Mouse (Mus musculus): ENCODE measurements around the gene Fosb. TPM values are rescaled to one million over a fixed set of nuclear protein-coding genes. Genes with fewer than 3 reads are reported as not detected.

The Fosb gene
- total and polyA plus RNA-seq, 2 experiments = 0.06 to 0.09 TPM

DNA sequence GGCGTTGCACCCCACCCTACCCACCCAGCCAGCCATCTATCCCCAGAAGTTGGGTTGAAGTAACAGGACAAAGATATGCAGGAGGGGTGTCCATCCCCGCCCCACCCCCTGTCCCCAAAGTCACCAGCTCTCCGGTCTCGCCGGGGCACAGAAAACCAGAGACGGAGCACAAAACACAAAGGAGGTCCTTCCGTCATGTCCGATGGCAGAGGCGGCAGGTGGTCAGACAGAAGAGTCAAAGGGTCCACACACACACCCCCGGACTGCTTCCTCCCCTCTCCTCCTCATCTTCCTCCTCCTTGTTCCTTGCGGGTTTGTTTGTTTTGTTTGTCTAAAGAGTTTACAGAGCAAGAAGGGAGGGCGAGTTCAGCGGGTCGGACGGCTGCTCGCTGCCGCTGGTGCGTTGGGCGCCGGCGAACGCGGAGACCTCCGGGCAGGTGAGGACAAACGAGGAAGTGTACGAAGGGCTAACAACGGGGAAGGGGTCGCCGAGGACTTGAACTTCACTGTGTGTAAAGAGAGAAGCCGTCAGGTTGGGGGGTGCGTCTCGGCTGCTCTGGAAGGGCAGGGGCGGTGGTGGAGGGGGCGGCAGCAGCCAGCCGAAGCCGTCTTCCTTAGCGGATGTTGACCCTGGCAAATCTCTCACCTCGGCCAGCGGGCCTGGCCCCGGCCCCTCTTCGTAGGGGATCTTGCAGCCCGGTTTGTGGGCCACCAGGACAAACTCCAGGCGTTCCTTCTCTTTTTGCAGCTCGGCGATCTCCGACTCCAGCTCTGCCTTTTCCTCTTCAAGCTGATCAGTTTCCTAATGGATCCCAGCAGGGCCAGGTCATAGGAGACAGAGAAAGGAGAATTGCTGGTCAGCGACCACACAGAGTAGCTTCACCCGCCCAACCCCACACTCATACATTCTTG, 5.1 kb downstream of the Fosb start:
- Histone ChIP-seq H3K4me1 (ENCODE audit: control insufficient read depth, insufficient read depth, low read length) (no peaks in the 10 kb centered on the region), H3K36me3 (ENCODE audit: control insufficient read depth, insufficient read depth, low read length) (no peaks in the 10 kb centered on the region), H3K9ac (ENCODE audit: low read depth, low read length) (no peak overlapping the region), H3K27me3 (ENCODE audit: control insufficient read depth, insufficient read depth, low read length) (no peaks in the 10 kb centered on the region), H3K4me3 (ENCODE audit: insufficient read depth, low read depth, low read length) (0 out of 2 replicates have a peak overlapping the region, but pooled peaks have one; percentile 3), H3K27ac (replicated peaks; ENCODE audit: insufficient read depth, low read depth, low read length) (no peak overlapping the region), H3K79me2 (ENCODE audit: control insufficient read depth, insufficient read depth, low read length) (no peaks in the 10 kb centered on the region)
- WGBS = 9% methylated on average over 48 of the region's 48 CpGs
- DNase-seq (ENCODE audit: extremely low read depth, low read depth, low spot score) = no peak
- no peak for TF ChIP-seq CTCF (IDR thresholded peaks at IDR 0.05; ENCODE audit: low read depth, low read length)
- TF ChIP-seq POLR2A (IDR thresholded peaks at IDR 0.05; ENCODE audit: extremely low read depth, insufficient read depth, low read length) = no peak

DNA sequence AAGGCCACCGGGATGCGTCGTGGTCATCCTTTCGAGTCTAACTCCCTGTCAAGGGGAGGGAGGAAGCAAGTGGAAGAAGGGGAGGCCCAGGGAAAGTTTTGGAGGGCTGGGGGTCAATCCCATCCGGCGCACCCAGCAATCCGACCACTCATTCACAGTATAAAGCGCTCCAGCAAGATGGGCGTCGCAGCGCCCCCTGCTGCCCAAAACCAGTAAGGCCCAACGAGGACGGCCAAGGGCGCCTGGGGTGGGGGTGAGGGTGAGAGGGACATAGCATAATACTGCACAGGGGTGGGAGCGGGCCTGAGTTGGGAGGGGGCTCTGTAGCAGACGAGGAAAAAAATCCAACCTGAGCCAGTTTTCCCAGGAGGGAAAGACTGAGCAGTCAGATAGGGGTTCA, 6.1 kb downstream of the Fosb start:
- no peak for DNase-seq (ENCODE audit: extremely low read depth, low read depth, low spot score)
- no peak for TF ChIP-seq POLR2A (IDR thresholded peaks at IDR 0.05; ENCODE audit: extremely low read depth, insufficient read depth, low read length)
- peak; percentile 88 for TF ChIP-seq CTCF (IDR thresholded peaks at IDR 0.05; ENCODE audit: low read depth, low read length)
- no peaks in the 10 kb centered on the region for H3K4me1 ChIP-seq (ENCODE audit: control insufficient read depth, insufficient read depth, low read length)
- no peaks in the 10 kb centered on the region for H3K79me2 ChIP-seq (ENCODE audit: control insufficient read depth, insufficient read depth, low read length)
- WGBS = 6% methylated on average over 16 of the region's 16 CpGs
- H3K4me3 ChIP-seq (ENCODE audit: insufficient read depth, low read depth, low read length) = no peak overlapping the region; the same call in 1 of the 2 replicates
- 0 out of 2 replicates have a peak overlapping the region, but pooled peaks have one; percentile 29 for H3K9ac ChIP-seq (ENCODE audit: low read depth, low read length)
- H3K27me3 ChIP-seq (ENCODE audit: control insufficient read depth, insufficient read depth, low read length) = no peaks in the 10 kb centered on the region
- H3K36me3 ChIP-seq (ENCODE audit: control insufficient read depth, insufficient read depth, low read length) = no peaks in the 10 kb centered on the region
- no peak overlapping the region for H3K27ac ChIP-seq (replicated peaks; ENCODE audit: insufficient read depth, low read depth, low read length)

GRCm38 (mm10) chr7:19303046-19303305, 6.9 kb downstream of the Fosb start:
- Histone ChIP-seq H3K4me3 (ENCODE audit: insufficient read depth, low read depth, low read length) (no peak overlapping the region), H3K27ac (replicated peaks; ENCODE audit: insufficient read depth, low read depth, low read length) (no peak overlapping the region), H3K4me1 (ENCODE audit: control insufficient read depth, insufficient read depth, low read length) (no peaks in the 10 kb centered on the region), H3K27me3 (ENCODE audit: control insufficient read depth, insufficient read depth, low read length) (no peaks in the 10 kb centered on the region), H3K79me2 (ENCODE audit: control insufficient read depth, insufficient read depth, low read length) (no peaks in the 10 kb centered on the region), H3K36me3 (ENCODE audit: control insufficient read depth, insufficient read depth, low read length) (no peaks in the 10 kb centered on the region), H3K9ac (ENCODE audit: low read depth, low read length) (no peak overlapping the region)
- TF ChIP-seq POLR2A (IDR thresholded peaks at IDR 0.05; ENCODE audit: extremely low read depth, insufficient read depth, low read length) (no peak), CTCF (IDR thresholded peaks at IDR 0.05; ENCODE audit: low read depth, low read length) (no peak)
- 83% methylated on average over 12 of the region's 12 CpGs for WGBS
- no peak for DNase-seq (ENCODE audit: extremely low read depth, low read depth, low spot score)

DNA sequence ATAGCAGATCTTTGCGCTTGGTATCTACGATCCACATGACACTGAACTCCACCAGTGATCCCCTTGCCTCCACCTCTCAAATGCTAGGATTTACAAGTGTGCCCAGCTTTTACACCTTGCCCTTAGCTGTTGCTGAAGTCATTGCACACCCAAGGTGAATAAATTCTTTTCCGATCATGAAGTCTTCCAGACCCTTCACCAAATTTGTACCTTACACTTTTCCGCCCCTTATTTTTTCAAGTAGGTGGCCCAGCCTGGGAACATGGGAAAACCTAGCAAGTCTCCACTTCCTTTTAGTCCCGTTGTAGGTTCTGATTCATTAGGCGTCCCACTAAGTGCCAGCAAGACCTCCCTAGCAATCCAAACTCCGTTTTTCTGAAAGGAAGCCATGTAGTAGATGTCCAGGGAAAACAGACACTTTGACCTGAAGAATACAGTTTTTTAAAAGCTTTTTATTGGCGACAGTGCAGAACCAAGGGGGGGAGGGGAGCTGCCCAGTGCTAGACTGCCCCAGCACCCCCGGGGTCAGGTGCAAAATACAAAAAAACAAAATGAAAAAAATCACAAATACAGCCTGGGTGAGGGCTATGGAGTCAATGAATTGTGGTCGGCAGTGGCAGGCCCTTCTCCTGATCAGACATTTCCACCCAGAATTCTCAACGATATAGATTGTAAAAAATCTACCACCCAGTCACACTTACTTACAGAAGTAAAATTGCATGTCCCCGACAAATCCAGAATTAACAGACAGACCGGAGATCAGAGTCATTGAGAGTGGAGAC, 7.4 kb downstream of the Fosb start:
- Histone ChIP-seq H3K27ac (replicated peaks; ENCODE audit: insufficient read depth, low read depth, low read length) (no peak overlapping the region), H3K36me3 (ENCODE audit: control insufficient read depth, insufficient read depth, low read length) (no peaks in the 10 kb centered on the region), H3K4me1 (ENCODE audit: control insufficient read depth, insufficient read depth, low read length) (no peaks in the 10 kb centered on the region), H3K9ac (ENCODE audit: low read depth, low read length) (no peak overlapping the region), H3K79me2 (ENCODE audit: control insufficient read depth, insufficient read depth, low read length) (no peaks in the 10 kb centered on the region), H3K27me3 (ENCODE audit: control insufficient read depth, insufficient read depth, low read length) (no peaks in the 10 kb centered on the region), H3K4me3 (ENCODE audit: insufficient read depth, low read depth, low read length) (no peak overlapping the region)
- TF ChIP-seq POLR2A (IDR thresholded peaks at IDR 0.05; ENCODE audit: extremely low read depth, insufficient read depth, low read length) (no peak), CTCF (IDR thresholded peaks at IDR 0.05; ENCODE audit: low read depth, low read length) (no peak)
- 50% methylated on average over 13 of the region's 13 CpGs for WGBS
- no peak for DNase-seq (ENCODE audit: extremely low read depth, low read depth, low spot score)

GRCm38 (mm10) chr7:19301461-19302263, 8.2 kb downstream of the Fosb start:
- no peak overlapping the region for H3K4me3 ChIP-seq (ENCODE audit: insufficient read depth, low read depth, low read length)
- no peaks in the 10 kb centered on the region for H3K4me1 ChIP-seq (ENCODE audit: control insufficient read depth, insufficient read depth, low read length)
- no peak for DNase-seq (ENCODE audit: extremely low read depth, low read depth, low spot score)
- TF ChIP-seq CTCF (IDR thresholded peaks at IDR 0.05; ENCODE audit: low read depth, low read length) (no peak), POLR2A (IDR thresholded peaks at IDR 0.05; ENCODE audit: extremely low read depth, insufficient read depth, low read length) (no peak)
- WGBS = 12% methylated on average over 16 of the region's 16 CpGs
- no peaks in the 10 kb centered on the region for H3K27me3 ChIP-seq (ENCODE audit: control insufficient read depth, insufficient read depth, low read length)
- H3K27ac ChIP-seq (replicated peaks; ENCODE audit: insufficient read depth, low read depth, low read length) = no peak overlapping the region
- no peak overlapping the region for H3K9ac ChIP-seq (ENCODE audit: low read depth, low read length)
- no peaks in the 10 kb centered on the region for H3K79me2 ChIP-seq (ENCODE audit: control insufficient read depth, insufficient read depth, low read length)
- no peaks in the 10 kb centered on the region for H3K36me3 ChIP-seq (ENCODE audit: control insufficient read depth, insufficient read depth, low read length)

Data from liver, adult 2 months (tissue).